Mouse (Mus musculus) heart, adult 10 weeks (tissue): ENCODE measurements around the gene Cldn34b3. TPM values are rescaled to one million over a fixed set of nuclear protein-coding genes. Genes with fewer than 3 reads are reported as not detected.

Source experiments
- polyA plus RNA-seq: library from polyadenylated mRNA; stranded (reverse); fragments of 350-450 nt; fragmentation: Illumina TruSeq; extraction: RNeasy Lipid Tissue Mini Kit (QIAGEN cat#74804); gene quantifications from one replicate; pipeline ENCODE4 v1.2.3, GENCODE M21; 2014; ENCODE audit warnings: low read depth, low replicate concordance

Gene Cldn34b3
- polyA plus RNA-seq: not detected

GRCm38 (mm10) chrX:76264004-76264403 lies at the start of gene Cldn34b3:
Gene Cldn34b3, plus strand, starts transcription at chrX:76264304.

Other genes with a start within 250 kb of the Cldn34b3 start
- not detected for gene Cldn34b4, start 129.0 kb downstream of the Cldn34b3 start, polyA plus RNA-seq